Mouse (Mus musculus) midbrain, embryonic 10.5 days (tissue): ENCODE data around the gene Thsd4. TPM values are rescaled to one million over a fixed set of nuclear protein-coding genes. Genes with fewer than 3 reads are reported as not detected.
A peak's percentile ranks its signal among the peaks of the same experiment; 100 is the strongest.

ENCODE experiments used
- DNase-seq: peaks from one replicate; pipeline ENCODE4 v3.0.0-alpha.2; 2017; ENCODE audit warnings: low spot score
- H3K27ac ChIP-seq: fragments of 300-500 bp; sonication (generic); replicated peaks from 2 replicates; pipeline ENCODE4 v1.5.1; 2016; ENCODE audit warnings: mild to moderate bottlenecking
- H3K27me3 ChIP-seq: fragments of 300-500 bp; sonication (generic); 2 replicates; pipeline ENCODE4 v1.6.1; 2016; ENCODE audit warnings: low read depth, mild to moderate bottlenecking; ENCODE audit not compliant: poor library complexity, severe bottlenecking
- H3K36me3 ChIP-seq: fragments of 300-500 bp; sonication (generic); 2 replicates; pipeline ENCODE4 v1.6.1; 2016; ENCODE audit warnings: mild to moderate bottlenecking, moderate library complexity
- H3K4me1 ChIP-seq: fragments of 300-500 bp; sonication (generic); 2 replicates; pipeline ENCODE4 v1.6.1; 2016
- H3K4me3 ChIP-seq: fragments of 300-500 bp; sonication (generic); 2 replicates; pipeline ENCODE4 v1.5.1; 2016; ENCODE audit warnings: mild to moderate bottlenecking, moderate library complexity
- H3K9me3 ChIP-seq: fragments of 300-500 bp; sonication (generic); replicated peaks from 2 replicates; pipeline ENCODE4 v1.6.1; 2016; ENCODE audit warnings: mild to moderate bottlenecking
- WGBS: fragments of 180-500 bp; shearing (Covaris S2); methylation state at CpG from one replicate; pipeline ENCODE4 v1.1.7; 2016; 5-methylcytosine and 5-hydroxymethylcytosine counted together
- polyA plus RNA-seq: library from polyadenylated mRNA; unstranded; fragments of >200 nt; fragmentation: Nextera tagmentation; extraction: Ambion mirVana; gene quantifications from 2 replicates; pipeline ENCODE4 v1.2.1, GENCODE M21; 2016

The Thsd4 gene
- polyA plus RNA-seq = 4.1 and 9.6 TPM in 2 replicates

GRCm38 (mm10) chr9:60521806-60522264 is at the start of gene Thsd4:
Thsd4 (minus strand) TSS chr9:60522046.
- Histone ChIP-seq H3K9me3 (no peaks in the 10 kb centered on the region), H3K27me3 (peaks cover 64% of the 10 kb centered on the region), H3K4me3 (peak within 1 kb of the TSS; percentile 72), H3K4me1 (peaks cover 66% of the 10 kb centered on the region), H3K27ac (peak within 1 kb of the TSS; percentile 85), H3K36me3 (no peaks in the 10 kb centered on the region)
- WGBS = 2% methylated on average over 51 of the region's 51 CpGs
- peak; percentile 76 for DNase-seq

GRCm38 (mm10) chr9:60571041-60571440 is 49.2 kb upstream of the Thsd4 start:
- no peaks in the 10 kb centered on the region for H3K4me1 ChIP-seq
- no peaks in the 10 kb centered on the region for H3K9me3 ChIP-seq
- H3K36me3 ChIP-seq = no peaks in the 10 kb centered on the region
- WGBS = 87% methylated on average over 4 of the region's 4 CpGs
- H3K27ac ChIP-seq = no peak overlapping the region
- no peaks in the 10 kb centered on the region for H3K27me3 ChIP-seq
- DNase-seq = no peak
- no peak overlapping the region for H3K4me3 ChIP-seq

GRCm38 (mm10) chr9:60569366-60569765 is 47.5 kb upstream of the Thsd4 start:
- no peaks in the 10 kb centered on the region for H3K27me3 ChIP-seq
- H3K9me3 ChIP-seq = no peaks in the 10 kb centered on the region
- no peaks in the 10 kb centered on the region for H3K4me1 ChIP-seq
- no peak overlapping the region for H3K4me3 ChIP-seq
- no peaks in the 10 kb centered on the region for H3K36me3 ChIP-seq
- no peak overlapping the region for H3K27ac ChIP-seq
- 76% methylated on average over 2 of the region's 2 CpGs for whole genome bisulfite sequencing
- DNase-seq = no peak

GRCm38 (mm10) chr9:60563809-60564208 is 42.0 kb upstream of the Thsd4 start:
- no peak overlapping the region for H3K27ac ChIP-seq
- DNase-seq = no peak
- peaks cover 18% of the 10 kb centered on the region for H3K4me1 ChIP-seq
- WGBS = 95% methylated on average over 7 of the region's 7 CpGs
- H3K4me3 ChIP-seq = no peak overlapping the region
- H3K36me3 ChIP-seq = no peaks in the 10 kb centered on the region
- no peaks in the 10 kb centered on the region for H3K27me3 ChIP-seq
- H3K9me3 ChIP-seq = no peaks in the 10 kb centered on the region

- 76% methylated on average over 20 of the region's 20 CpGs for WGBS
- H3K4me1 ChIP-seq = peaks cover 18% of the 10 kb centered on the region
- H3K4me3 ChIP-seq = no peak overlapping the region
- no peaks in the 10 kb centered on the region for H3K36me3 ChIP-seq
- H3K27ac ChIP-seq = no peak overlapping the region
- H3K9me3 ChIP-seq = no peaks in the 10 kb centered on the region
- H3K27me3 ChIP-seq = no peaks in the 10 kb centered on the region
- peak; percentile 20 for DNase-seq
These were observed 40.9 kb upstream of the Thsd4 start for GRCm38 (mm10) chr9:60562443-60563371.

GRCm38 (mm10) chr9:60561641-60562289 is 39.9 kb upstream of the Thsd4 start:
- H3K4me1 ChIP-seq = peaks cover 18% of the 10 kb centered on the region
- H3K9me3 ChIP-seq = no peaks in the 10 kb centered on the region
- H3K27ac ChIP-seq = no peak overlapping the region
- DNase-seq = peak; percentile 18
- no peaks in the 10 kb centered on the region for H3K36me3 ChIP-seq
- no peaks in the 10 kb centered on the region for H3K27me3 ChIP-seq
- no peak overlapping the region for H3K4me3 ChIP-seq
- WGBS = 81% methylated on average over 9 of the region's 9 CpGs

GRCm38 (mm10) chr9:60558507-60558906 is 36.7 kb upstream of the Thsd4 start:
- H3K27ac ChIP-seq = no peak overlapping the region
- DNase-seq = no peak
- H3K9me3 ChIP-seq = no peaks in the 10 kb centered on the region
- 86% methylated on average over 3 of the region's 3 CpGs for WGBS
- no peaks in the 10 kb centered on the region for H3K27me3 ChIP-seq
- H3K36me3 ChIP-seq = no peaks in the 10 kb centered on the region
- H3K4me3 ChIP-seq = no peak overlapping the region
- H3K4me1 ChIP-seq = peaks cover 18% of the 10 kb centered on the region

- no peak overlapping the region for H3K27ac ChIP-seq
- H3K4me3 ChIP-seq = no peak overlapping the region
- WGBS = 95% methylated on average over 4 of the region's 4 CpGs
- DNase-seq = no peak
- no peaks in the 10 kb centered on the region for H3K27me3 ChIP-seq
- no peaks in the 10 kb centered on the region for H3K4me1 ChIP-seq
- no peaks in the 10 kb centered on the region for H3K36me3 ChIP-seq
- no peaks in the 10 kb centered on the region for H3K9me3 ChIP-seq
These were observed 29.4 kb upstream of the Thsd4 start for GRCm38 (mm10) chr9:60551238-60551637.

GRCm38 (mm10) chr9:60548182-60548581 is 26.3 kb upstream of the Thsd4 start:
- no peak overlapping the region for H3K27ac ChIP-seq
- DNase-seq = peak; percentile 38
- no peaks in the 10 kb centered on the region for H3K9me3 ChIP-seq
- 28% methylated on average over 4 of the region's 4 CpGs for WGBS
- no peak overlapping the region for H3K4me3 ChIP-seq
- H3K36me3 ChIP-seq = no peaks in the 10 kb centered on the region
- H3K4me1 ChIP-seq = no peaks in the 10 kb centered on the region
- H3K27me3 ChIP-seq = no peaks in the 10 kb centered on the region

GRCm38 (mm10) chr9:60546169-60546568 is 24.3 kb upstream of the Thsd4 start:
- Histone ChIP-seq H3K4me3 (no peak overlapping the region), H3K27me3 (no peaks in the 10 kb centered on the region), H3K36me3 (no peaks in the 10 kb centered on the region), H3K9me3 (no peaks in the 10 kb centered on the region), H3K27ac (no peak overlapping the region), H3K4me1 (no peaks in the 10 kb centered on the region)
- WGBS = 87% methylated on average over 2 of the region's 2 CpGs
- no peak for DNase-seq

- no peak overlapping the region for H3K4me3 ChIP-seq
- whole genome bisulfite sequencing = 83% methylated on average over 13 of the region's 13 CpGs
These were observed 23.7 kb upstream of the Thsd4 start for GRCm38 (mm10) chr9:60545361-60546096.

GRCm38 (mm10) chr9:60543422-60544015 is 21.7 kb upstream of the Thsd4 start:
- DNase-seq = no peak
- WGBS = 83% methylated on average over 7 of the region's 7 CpGs
- no peaks in the 10 kb centered on the region for H3K27me3 ChIP-seq
- H3K27ac ChIP-seq = no peak overlapping the region
- no peaks in the 10 kb centered on the region for H3K36me3 ChIP-seq
- H3K4me1 ChIP-seq = no peaks in the 10 kb centered on the region
- no peak overlapping the region for H3K4me3 ChIP-seq
- no peaks in the 10 kb centered on the region for H3K9me3 ChIP-seq

More at GRCm38 (mm10) chr9:60545361-60546096, 23.7 kb upstream of the Thsd4 start:
- H3K27me3 ChIP-seq = no peaks in the 10 kb centered on the region
- no peak overlapping the region for H3K27ac ChIP-seq
- H3K4me1 ChIP-seq = no peaks in the 10 kb centered on the region
- H3K9me3 ChIP-seq = no peaks in the 10 kb centered on the region
- no peaks in the 10 kb centered on the region for H3K36me3 ChIP-seq
- DNase-seq = no peak
